Mouse (Mus musculus): Measurements from ENCODE around the gene Pes1. TPM values are rescaled to one million over a fixed set of nuclear protein-coding genes. Genes with fewer than 3 reads are reported as not detected.
"Not testable (repeated sequence)": the region's sequence is repeated elsewhere in the genome, so short reads cannot be mapped to it uniquely, and the experiment has no call there.

The Pes1 gene
- total and polyA plus RNA-seq, 2 experiments from 2014 or later, result 29.8 to 39.7 TPM

GRCm38 (mm10) chr11:4005220-4005805, 41.5 kb downstream of the Pes1 start:
- 41% methylated on average over 5 of the region's 5 CpGs for WGBS

GRCm38 (mm10) chr11:4006462-4006861, 42.7 kb downstream of the Pes1 start:
- Histone ChIP-seq H3K9me3 (replicated peaks; ENCODE audit: control insufficient read depth, low read length) (no peaks in the 10 kb centered on the region), H3K4me3 (ENCODE audit: low read depth, low read length) (no peak overlapping the region), H3K27me3 (ENCODE audit: control insufficient read depth, insufficient read depth, low read length) (no peaks in the 10 kb centered on the region), H3K36me3 (replicated peaks; ENCODE audit: control insufficient read depth, insufficient read depth, low read length) (no peaks in the 10 kb centered on the region), H3K27ac (ENCODE audit: low read depth) (no peak overlapping the region), H3K4me1 (ENCODE audit: control insufficient read depth, insufficient read depth) (no peaks in the 10 kb centered on the region), H3K4me2 (ENCODE audit: low read depth, low read length) (no peak overlapping the region), H3K9ac (replicated peaks; ENCODE audit: low read depth, low read length) (no peak overlapping the region)
- DNase-seq (ENCODE audit: low spot score) (no peak), ATAC-seq (ENCODE audit: insufficient read depth, low read depth) (no peak)
- WGBS, result 79% methylated on average over 3 of the region's 3 CpGs
- no peak for TF ChIP-seq EP300 (IDR thresholded peaks at IDR 0.05; ENCODE audit: low read depth)
- TF ChIP-seq CTCF (IDR thresholded peaks at IDR 0.05; ENCODE audit: low read depth), result no peak; the same call in 1 of the 2 replicates

More at GRCm38 (mm10) chr11:4005220-4005805, 41.5 kb downstream of the Pes1 start:
- Histone ChIP-seq H3K4me2 (ENCODE audit: low read depth, low read length) (no peak overlapping the region), H3K9ac (replicated peaks; ENCODE audit: low read depth, low read length) (no peak overlapping the region), H3K36me3 (replicated peaks; ENCODE audit: control insufficient read depth, insufficient read depth, low read length) (no peaks in the 10 kb centered on the region), H3K27me3 (ENCODE audit: control insufficient read depth, insufficient read depth, low read length) (peaks cover 6% of the 10 kb centered on the region; the same call in 1 of the 2 replicates), H3K9me3 (replicated peaks; ENCODE audit: control insufficient read depth, low read length) (no peaks in the 10 kb centered on the region), H3K4me1 (ENCODE audit: control insufficient read depth, insufficient read depth) (no peaks in the 10 kb centered on the region), H3K4me3 (ENCODE audit: low read depth, low read length) (no peak overlapping the region), H3K27ac (ENCODE audit: low read depth) (no peak overlapping the region)
- TF ChIP-seq EP300 (IDR thresholded peaks at IDR 0.05; ENCODE audit: low read depth), result no peak
- TF ChIP-seq CTCF (IDR thresholded peaks at IDR 0.05; ENCODE audit: low read depth), result no peak
- no peak for DNase-seq (ENCODE audit: low spot score)
- no peak for ATAC-seq (ENCODE audit: insufficient read depth, low read depth)

GRCm38 (mm10) chr11:4012616-4013015, 48.8 kb downstream of the Pes1 start:
- no peak overlapping the region for H3K9ac ChIP-seq (replicated peaks; ENCODE audit: low read depth, low read length)
- H3K4me3 ChIP-seq (ENCODE audit: low read depth, low read length), result no peak overlapping the region
- DNase-seq (ENCODE audit: low spot score), result no peak
- ATAC-seq (ENCODE audit: insufficient read depth, low read depth), result no peak
- 62% methylated on average over 1 of the region's 1 CpGs for WGBS
- H3K36me3 ChIP-seq (replicated peaks; ENCODE audit: control insufficient read depth, insufficient read depth, low read length), result no peaks in the 10 kb centered on the region
- H3K4me2 ChIP-seq (ENCODE audit: low read depth, low read length), result no peak overlapping the region
- no peaks in the 10 kb centered on the region for H3K4me1 ChIP-seq (ENCODE audit: control insufficient read depth, insufficient read depth)
- no peaks in the 10 kb centered on the region for H3K27me3 ChIP-seq (ENCODE audit: control insufficient read depth, insufficient read depth, low read length)
- H3K27ac ChIP-seq (ENCODE audit: low read depth), result no peak overlapping the region
- H3K9me3 ChIP-seq (replicated peaks; ENCODE audit: control insufficient read depth, low read length), result peaks cover 7% of the 10 kb centered on the region; the same call in 1 of the 2 replicates
- TF ChIP-seq CTCF (IDR thresholded peaks at IDR 0.05; ENCODE audit: low read depth), result no peak
- TF ChIP-seq EP300 (IDR thresholded peaks at IDR 0.05; ENCODE audit: low read depth), result no peak

- H3K36me3 ChIP-seq (replicated peaks; ENCODE audit: control insufficient read depth, insufficient read depth, low read length); H3K9ac ChIP-seq (replicated peaks; ENCODE audit: low read depth, low read length); H3K4me2 ChIP-seq (ENCODE audit: low read depth, low read length); H3K4me1 ChIP-seq (ENCODE audit: control insufficient read depth, insufficient read depth); ATAC-seq (ENCODE audit: insufficient read depth, low read depth); H3K4me3 ChIP-seq (ENCODE audit: low read depth, low read length); H3K9me3 ChIP-seq (replicated peaks; ENCODE audit: control insufficient read depth, low read length); H3K27ac ChIP-seq (ENCODE audit: low read depth); DNase-seq (ENCODE audit: low spot score); H3K27me3 ChIP-seq (ENCODE audit: control insufficient read depth, insufficient read depth, low read length): not testable (repeated sequence)
- 84% methylated on average over 14 of the region's 14 CpGs for WGBS
Observed at GRCm38 (mm10) chr11:4015796-4016195, 52.0 kb downstream of the Pes1 start.

- not testable (repeated sequence) for H3K4me3 ChIP-seq (ENCODE audit: low read depth, low read length); H3K9ac ChIP-seq (replicated peaks; ENCODE audit: low read depth, low read length); H3K27me3 ChIP-seq (ENCODE audit: control insufficient read depth, insufficient read depth, low read length); H3K4me1 ChIP-seq (ENCODE audit: control insufficient read depth, insufficient read depth); H3K36me3 ChIP-seq (replicated peaks; ENCODE audit: control insufficient read depth, insufficient read depth, low read length); H3K9me3 ChIP-seq (replicated peaks; ENCODE audit: control insufficient read depth, low read length); ATAC-seq (ENCODE audit: insufficient read depth, low read depth); H3K27ac ChIP-seq (ENCODE audit: low read depth); DNase-seq (ENCODE audit: low spot score); H3K4me2 ChIP-seq (ENCODE audit: low read depth, low read length)
- WGBS, result 81% methylated on average over 13 of the region's 13 CpGs
Observed at GRCm38 (mm10) chr11:4022111-4022510, 58.3 kb downstream of the Pes1 start.

- H3K9ac ChIP-seq (replicated peaks; ENCODE audit: low read depth, low read length), result no peak overlapping the region
- WGBS, result 60% methylated on average over 2 of the region's 2 CpGs
Observed at GRCm38 (mm10) chr11:4023321-4023720, 59.5 kb downstream of the Pes1 start.

More at GRCm38 (mm10) chr11:4023321-4023720, 59.5 kb downstream of the Pes1 start:
- Histone ChIP-seq H3K9me3 (replicated peaks; ENCODE audit: control insufficient read depth, low read length) (no peaks in the 10 kb centered on the region), H3K4me2 (ENCODE audit: low read depth, low read length) (no peak overlapping the region), H3K4me1 (ENCODE audit: control insufficient read depth, insufficient read depth) (no peaks in the 10 kb centered on the region), H3K36me3 (replicated peaks; ENCODE audit: control insufficient read depth, insufficient read depth, low read length) (no peaks in the 10 kb centered on the region), H3K27ac (ENCODE audit: low read depth) (no peak overlapping the region), H3K4me3 (ENCODE audit: low read depth, low read length) (no peak overlapping the region), H3K27me3 (ENCODE audit: control insufficient read depth, insufficient read depth, low read length) (no peaks in the 10 kb centered on the region)
- DNase-seq (ENCODE audit: low spot score), result no peak
- ATAC-seq (ENCODE audit: insufficient read depth, low read depth), result no peak
- TF ChIP-seq CTCF (IDR thresholded peaks at IDR 0.05; ENCODE audit: low read depth) (no peak), EP300 (IDR thresholded peaks at IDR 0.05; ENCODE audit: low read depth) (no peak)

Measured in heart, postnatal 0 days (tissue).